Mouse (Mus musculus): Measurements from ENCODE around the gene Rhbdl1.

DNA sequence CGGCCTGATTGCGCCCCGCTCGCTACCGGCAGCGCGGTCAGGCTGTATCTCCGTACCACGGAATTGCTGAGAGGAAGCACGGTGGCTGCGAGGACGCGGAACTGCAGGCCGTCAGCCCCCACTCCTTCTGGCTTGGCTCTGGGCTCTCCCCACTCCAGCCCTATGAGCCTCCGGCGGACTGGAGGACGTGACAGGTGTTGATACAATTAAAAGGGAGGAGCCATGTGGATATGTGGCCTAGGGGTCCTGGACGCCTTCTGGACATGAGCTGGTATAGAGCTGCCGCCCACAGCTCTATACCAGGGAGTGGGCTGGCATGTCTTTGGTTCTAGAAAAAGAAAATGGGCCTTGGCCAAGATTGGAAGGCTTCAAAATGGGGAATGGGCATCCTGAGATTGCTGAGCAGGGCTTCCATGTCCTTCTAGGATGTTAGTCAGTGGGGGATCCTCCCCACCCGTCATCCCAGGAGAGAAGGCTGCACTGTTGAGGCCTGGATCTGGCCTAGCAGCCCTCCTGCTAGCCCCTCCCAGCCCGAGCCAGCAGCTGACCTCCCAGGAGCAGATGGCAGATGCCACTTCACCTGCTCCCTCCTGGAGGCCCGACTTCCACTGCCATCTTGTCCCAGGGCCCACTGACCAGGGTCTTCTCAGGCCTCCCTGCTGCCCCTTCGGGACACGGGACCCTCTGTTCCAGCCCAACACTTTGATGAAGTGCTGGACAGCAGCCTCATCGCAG is 27.3 kb downstream of the Rhbdl1 start:
- TF ChIP-seq POLR2A (IDR thresholded peaks at IDR 0.05; ENCODE audit: control insufficient read depth, extremely low read depth, insufficient read depth, low read length, poor library complexity): no peak
- TF ChIP-seq CTCF (IDR thresholded peaks at IDR 0.05; ENCODE audit: borderline replicate concordance, control insufficient read depth, extremely low read depth, insufficient read depth, low read length, poor library complexity): no peak

Measured in thymus, adult 2 months (tissue).